Mouse (Mus musculus): ENCODE results near the gene Btbd35f4.
"Not testable (repeated sequence)": the region's sequence is repeated elsewhere in the genome, so short reads cannot be mapped to it uniquely, and the experiment has no call there.

Gene Btbd35f4

DNA sequence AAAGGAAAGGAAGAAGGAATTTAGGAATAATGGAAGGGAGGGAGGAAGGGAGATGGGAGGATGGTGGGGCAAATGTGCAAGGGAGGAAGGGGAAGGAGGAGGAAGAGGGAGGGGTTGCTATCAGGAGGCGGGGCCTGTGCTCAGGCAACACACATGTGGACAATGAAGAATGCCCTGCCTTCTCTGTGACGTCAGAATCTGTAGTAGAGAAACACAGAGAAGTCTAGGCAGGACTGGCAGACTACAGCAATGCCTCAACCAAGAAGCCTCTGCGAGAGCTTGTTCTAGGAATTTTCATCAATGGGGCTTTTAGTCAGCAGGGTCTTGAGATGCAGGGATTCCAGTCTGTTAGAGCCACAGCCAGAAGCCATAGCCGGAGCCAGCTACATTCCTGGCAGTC lies at the start of gene Btbd35f4:
TSS of gene Btbd35f4 (plus strand) at position 301 of the 400 bp plus-strand sequence.
- not testable (repeated sequence) for DNase-seq (ENCODE audit: low spot score)

DNA sequence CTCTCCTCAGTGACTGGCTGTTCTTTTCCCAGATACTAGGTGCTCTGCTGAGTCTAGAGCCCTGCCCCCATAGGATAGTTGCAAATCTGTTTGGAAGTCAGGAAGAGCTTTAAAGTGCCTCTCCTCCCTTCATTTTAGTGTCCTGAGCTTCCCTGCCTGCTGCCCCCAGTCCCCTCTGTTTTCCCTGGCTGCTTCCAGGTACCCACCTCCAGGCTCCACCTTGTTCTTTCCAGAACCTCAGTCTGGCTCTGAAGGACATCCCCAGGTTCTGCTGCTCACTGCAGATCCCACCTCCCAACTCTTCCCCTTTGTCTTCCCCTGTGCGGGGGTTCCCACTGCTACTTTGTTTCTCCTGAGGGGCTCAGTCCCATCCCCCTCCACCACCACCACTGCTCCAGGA lies 39.7 kb downstream of the Btbd35f4 start:
- DNase-seq (ENCODE audit: low spot score): not testable (repeated sequence)

All from urinary bladder, postnatal 10 days (tissue).